Mouse (Mus musculus): ENCODE results near the gene Cirbp. TPM values are rescaled to one million over a fixed set of nuclear protein-coding genes. Genes with fewer than 3 reads are reported as not detected.

The Cirbp gene
- total RNA-seq, 1 experiment: 69.6 TPM

DNA sequence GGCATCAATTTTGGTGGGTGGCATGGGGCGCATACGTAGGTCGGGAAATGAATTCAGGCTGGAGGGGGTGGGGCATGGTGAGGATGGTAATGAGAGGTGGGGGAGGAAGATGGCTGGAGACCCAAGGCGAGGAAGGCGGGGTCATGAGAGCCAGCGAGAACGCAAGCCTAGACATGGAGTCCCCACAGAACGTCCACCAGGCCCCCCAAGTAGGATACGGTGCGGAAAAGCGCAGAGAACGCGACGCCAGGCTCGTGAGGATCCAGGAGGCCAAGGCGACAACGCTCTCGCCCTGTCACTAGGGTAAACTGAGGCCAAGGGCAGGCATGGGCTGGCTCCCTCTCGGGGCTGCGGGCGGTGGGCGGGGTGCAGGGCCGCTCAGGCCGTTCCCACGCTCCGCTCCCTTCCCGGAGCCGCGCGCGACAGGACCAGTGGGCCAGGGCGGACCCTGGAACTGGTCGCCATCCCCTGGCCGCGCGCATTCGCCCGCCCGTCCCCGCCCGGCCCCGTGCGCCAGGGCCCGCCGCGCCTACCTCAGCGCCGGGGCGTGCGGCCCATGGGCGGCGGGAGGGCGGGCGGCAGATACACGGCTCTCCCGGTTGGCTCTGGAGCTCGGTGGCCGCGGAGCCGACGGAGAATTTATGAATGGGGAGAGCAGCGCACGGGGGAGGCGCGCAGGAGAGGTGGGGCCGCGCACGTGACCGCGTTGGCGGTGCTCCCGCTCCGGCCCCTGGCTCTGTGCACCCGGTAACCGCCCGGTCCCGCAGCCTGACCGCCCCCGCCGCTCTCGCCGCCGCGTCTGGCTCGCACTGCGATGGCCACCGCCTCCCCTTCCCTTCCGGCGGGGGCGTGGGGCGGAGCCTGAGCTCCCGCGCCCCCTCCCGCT lies 27.0 kb upstream of the Cirbp start, which contains the start of gene Atp5d:
TSS of gene Atp5d (plus strand) at position 80 of the 886 bp plus-strand sequence.
- Histone ChIP-seq H3K9me3 (ENCODE audit: control insufficient read depth, insufficient read depth, low read depth, low read length) (no peaks in the 10 kb centered on the region), H3K36me3 (ENCODE audit: control insufficient read depth, insufficient read depth, low read length, poor library complexity, severe bottlenecking) (peaks cover 23% of the 10 kb centered on the region), H3K4me3 (ENCODE audit: insufficient read depth in 1 of 2, low read depth in 1 of 2, low read length in 2 of 2, poor library complexity in 1 of 2, severe bottlenecking in 1 of 2) (peak within 1 kb of the TSS; percentile 71 to 97), H3K27ac (ENCODE audit: insufficient read depth, low read depth, low read length, poor library complexity, severe bottlenecking) (peak within 1 kb of the TSS; percentile 64), H3K9ac (ENCODE audit: insufficient read depth, low read depth, low read length, poor library complexity, severe bottlenecking) (peak within 1 kb of the TSS; percentile 83), H3K4me1 (ENCODE audit: control insufficient read depth in 2 of 2, insufficient read depth in 2 of 2, low read length in 2 of 2, poor library complexity in 1 of 2) (peaks cover 5 to 15% of the 10 kb centered on the region in 2 experiments; a peak in 3 of 4 replicates)
- TF ChIP-seq HCFC1 (IDR thresholded peaks at IDR 0.05; ENCODE audit: borderline replicate concordance, insufficient read depth, low read length) (0 out of 2 replicates have a peak, but pooled peaks have one; percentile 17), ZC3H11A (IDR thresholded peaks at IDR 0.05; ENCODE audit: borderline replicate concordance, low read depth, low read length) (no peak), MAFK (IDR thresholded peaks at IDR 0.05; ENCODE audit: insufficient read depth, low read depth, low read length) (no peak), ZNF384 (IDR thresholded peaks at IDR 0.05; ENCODE audit: low read depth, low read length) (no peak), CHD2 (IDR thresholded peaks at IDR 0.05; ENCODE audit: low read depth, low read length) (no peak)
- in situ Hi-C loops (cut with MboI; ENCODE audit: low sequenced_read_pairs in 2 of 2, unreplicated experiment in 2 of 2): no loop called here
- no peak for DNase-seq (ENCODE audit: low read depth, low spot score)

- Histone ChIP-seq H3K27ac (ENCODE audit: insufficient read depth, low read depth, low read length, poor library complexity, severe bottlenecking) (no peak overlapping the region), H3K4me3 (ENCODE audit: insufficient read depth in 1 of 2, low read depth in 1 of 2, low read length in 2 of 2, poor library complexity in 1 of 2, severe bottlenecking in 1 of 2) (peak overlapping the region; percentile 71 to 97), H3K4me1 (ENCODE audit: control insufficient read depth in 2 of 2, insufficient read depth in 2 of 2, low read length in 2 of 2, poor library complexity in 1 of 2) (peaks cover 5 to 20% of the 10 kb centered on the region in 2 experiments; a peak in 3 of 4 replicates), H3K9me3 (ENCODE audit: control insufficient read depth, insufficient read depth, low read depth, low read length) (no peaks in the 10 kb centered on the region), H3K9ac (ENCODE audit: insufficient read depth, low read depth, low read length, poor library complexity, severe bottlenecking) (no peak overlapping the region), H3K36me3 (ENCODE audit: control insufficient read depth, insufficient read depth, low read length, poor library complexity, severe bottlenecking) (peaks cover 23% of the 10 kb centered on the region)
- in situ Hi-C loops (cut with MboI; ENCODE audit: low sequenced_read_pairs in 2 of 2, unreplicated experiment in 2 of 2): no loop called here
- no peak for TF ChIP-seq ZC3H11A (IDR thresholded peaks at IDR 0.05; ENCODE audit: borderline replicate concordance, low read depth, low read length)
- TF ChIP-seq ZNF384 (IDR thresholded peaks at IDR 0.05; ENCODE audit: low read depth, low read length): no peak
- TF ChIP-seq HCFC1 (IDR thresholded peaks at IDR 0.05; ENCODE audit: borderline replicate concordance, insufficient read depth, low read length): no peak
- no peak for TF ChIP-seq CHD2 (IDR thresholded peaks at IDR 0.05; ENCODE audit: low read depth, low read length)
- TF ChIP-seq MAFK (IDR thresholded peaks at IDR 0.05; ENCODE audit: insufficient read depth, low read depth, low read length): no peak
- no peak for DNase-seq (ENCODE audit: low read depth, low spot score)
Observed at GRCm38 (mm10) chr10:80139439-80139775, 26.4 kb upstream of the Cirbp start.

DNA sequence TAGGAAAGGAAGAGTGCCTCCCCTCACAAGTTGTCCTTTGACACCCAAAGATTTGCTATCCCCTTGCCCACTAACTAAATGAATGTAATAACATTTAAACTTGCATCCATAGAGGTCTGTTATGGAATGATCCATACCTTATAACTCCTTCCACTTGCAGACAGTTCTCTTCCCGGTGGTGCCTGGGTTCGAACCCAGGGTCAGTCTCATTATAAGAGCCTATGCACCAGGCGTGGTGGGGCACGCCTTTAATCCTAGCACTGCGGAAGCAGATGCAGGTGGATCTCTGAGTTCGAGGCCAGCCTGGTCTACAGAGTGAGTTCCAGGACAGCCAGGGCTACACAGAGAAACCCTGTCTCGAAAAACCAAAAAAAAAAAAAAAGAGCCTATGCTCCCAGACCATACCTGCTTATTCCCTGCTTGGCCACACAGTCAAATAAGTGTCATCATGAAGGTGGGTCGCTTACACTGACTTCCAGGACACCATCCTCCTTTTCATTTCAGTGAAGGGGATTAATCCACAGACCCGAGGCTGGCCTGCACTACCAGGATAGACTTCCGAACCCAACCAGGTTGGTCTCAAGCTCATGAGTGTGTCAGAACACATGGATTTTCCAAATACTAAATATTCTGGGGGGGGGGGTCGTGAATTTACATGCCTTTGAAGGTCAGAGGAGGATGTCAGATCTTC lies 25.7 kb upstream of the Cirbp start:
- H3K36me3 ChIP-seq (ENCODE audit: control insufficient read depth, insufficient read depth, low read length, poor library complexity, severe bottlenecking): peaks cover 23% of the 10 kb centered on the region
- no peak overlapping the region for H3K27ac ChIP-seq (ENCODE audit: insufficient read depth, low read depth, low read length, poor library complexity, severe bottlenecking)
- peaks cover 5 to 22% of the 10 kb centered on the region in 2 experiments; a peak in 3 of 4 replicates for H3K4me1 ChIP-seq (ENCODE audit: control insufficient read depth in 2 of 2, insufficient read depth in 2 of 2, low read length in 2 of 2, poor library complexity in 1 of 2)
- no peak for DNase-seq (ENCODE audit: low read depth, low spot score)
- no peak overlapping the region for H3K4me3 ChIP-seq (ENCODE audit: insufficient read depth in 1 of 2, low read depth in 1 of 2, low read length in 2 of 2, poor library complexity in 1 of 2, severe bottlenecking in 1 of 2)
- in situ Hi-C loops (cut with MboI; ENCODE audit: low sequenced_read_pairs in 2 of 2, unreplicated experiment in 2 of 2): no loop called here
- no peaks in the 10 kb centered on the region for H3K9me3 ChIP-seq (ENCODE audit: control insufficient read depth, insufficient read depth, low read depth, low read length)
- TF ChIP-seq HCFC1 (IDR thresholded peaks at IDR 0.05; ENCODE audit: borderline replicate concordance, insufficient read depth, low read length): no peak
- TF ChIP-seq ZC3H11A (IDR thresholded peaks at IDR 0.05; ENCODE audit: borderline replicate concordance, low read depth, low read length): no peak
- no peak for TF ChIP-seq ZNF384 (IDR thresholded peaks at IDR 0.05; ENCODE audit: low read depth, low read length)
- TF ChIP-seq CHD2 (IDR thresholded peaks at IDR 0.05; ENCODE audit: low read depth, low read length): no peak
- TF ChIP-seq MAFK (IDR thresholded peaks at IDR 0.05; ENCODE audit: insufficient read depth, low read depth, low read length): no peak
- no peak overlapping the region for H3K9ac ChIP-seq (ENCODE audit: insufficient read depth, low read depth, low read length, poor library complexity, severe bottlenecking)

DNA sequence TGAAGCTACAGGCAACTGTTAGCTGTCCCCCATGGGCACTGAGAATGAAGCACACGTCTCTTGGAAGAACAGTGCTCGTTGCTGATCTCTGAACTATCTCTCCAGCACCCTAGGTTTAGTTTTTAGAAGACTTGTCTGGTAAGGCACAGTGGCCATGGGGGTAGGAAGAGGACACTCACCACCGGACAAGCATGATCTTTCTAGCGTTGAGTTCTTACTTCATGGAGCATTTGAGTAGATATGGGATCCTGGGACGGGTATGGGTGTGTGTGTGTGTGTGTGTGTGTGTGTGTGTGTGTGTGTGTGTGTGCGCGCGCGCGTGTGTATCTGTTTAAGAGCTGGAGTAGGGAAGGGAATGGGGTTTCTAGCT lies 25.1 kb upstream of the Cirbp start, which contains the start of gene Cbarp:
TSS of gene Cbarp (minus strand) at position 170 of the 370 bp plus-strand sequence.
- peak within 1 kb of the TSS; percentile 49 to 96 for H3K4me3 ChIP-seq (ENCODE audit: insufficient read depth in 1 of 2, low read depth in 1 of 2, low read length in 2 of 2, poor library complexity in 1 of 2, severe bottlenecking in 1 of 2)
- TF ChIP-seq CHD2 (IDR thresholded peaks at IDR 0.05; ENCODE audit: low read depth, low read length) (no peak), HCFC1 (IDR thresholded peaks at IDR 0.05; ENCODE audit: borderline replicate concordance, insufficient read depth, low read length) (no peak), ZC3H11A (IDR thresholded peaks at IDR 0.05; ENCODE audit: borderline replicate concordance, low read depth, low read length) (no peak), MAFK (IDR thresholded peaks at IDR 0.05; ENCODE audit: insufficient read depth, low read depth, low read length) (no peak), ZNF384 (IDR thresholded peaks at IDR 0.05; ENCODE audit: low read depth, low read length) (no peak)
- in situ Hi-C loops (cut with MboI; ENCODE audit: low sequenced_read_pairs in 2 of 2, unreplicated experiment in 2 of 2): no loop called here
- H3K9ac ChIP-seq (ENCODE audit: insufficient read depth, low read depth, low read length, poor library complexity, severe bottlenecking): peak within 1 kb of the TSS; percentile 54; the same call in 1 of the 2 replicates
- peaks cover 25% of the 10 kb centered on the region for H3K36me3 ChIP-seq (ENCODE audit: control insufficient read depth, insufficient read depth, low read length, poor library complexity, severe bottlenecking)
- no peaks in the 10 kb centered on the region for H3K9me3 ChIP-seq (ENCODE audit: control insufficient read depth, insufficient read depth, low read depth, low read length)
- DNase-seq (ENCODE audit: low read depth, low spot score): no peak
- peaks cover 5 to 23% of the 10 kb centered on the region in 2 experiments; a peak in 3 of 4 replicates for H3K4me1 ChIP-seq (ENCODE audit: control insufficient read depth in 2 of 2, insufficient read depth in 2 of 2, low read length in 2 of 2, poor library complexity in 1 of 2)
- H3K27ac ChIP-seq (ENCODE audit: insufficient read depth, low read depth, low read length, poor library complexity, severe bottlenecking): no peak within 1 kb of the TSS

Measured in ES-E14 (cell line).